Mouse (Mus musculus): Measurements from ENCODE around the gene Pde5a.

DNA sequence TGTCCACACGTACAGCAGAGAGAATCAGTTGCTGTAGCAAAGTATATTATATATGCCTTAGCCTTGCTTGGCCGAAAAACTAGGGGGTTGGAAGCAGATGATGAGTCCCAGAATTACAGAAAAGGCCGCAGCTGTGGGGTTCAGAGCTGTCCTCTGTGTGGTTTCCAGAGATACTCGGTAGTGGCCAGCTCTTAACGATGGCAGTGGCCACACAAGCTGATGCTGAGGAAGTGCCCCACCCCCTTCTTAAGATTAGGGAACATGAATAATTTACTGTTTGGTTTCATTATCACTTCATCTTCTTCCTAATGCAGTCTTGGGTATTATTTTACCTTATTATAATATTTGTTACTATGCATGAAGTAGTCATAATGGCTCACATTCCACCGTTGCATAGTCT lies 71.3 kb downstream of the Pde5a start:
- TF ChIP-seq CTCF (IDR thresholded peaks at IDR 0.05) = no peak
- TF ChIP-seq EP300 (IDR thresholded peaks at IDR 0.05) = no peak
